Mouse (Mus musculus) neural tube, embryonic 10.5 days (tissue): ENCODE data around the gene Smyd1.
"Not testable (repeated sequence)": the region's sequence is repeated elsewhere in the genome, so short reads cannot be mapped to it uniquely, and the experiment has no call there.

Experiments used
- DNase-seq: peaks from one replicate; pipeline ENCODE4 v3.0.0-alpha.2; 2017; ENCODE audit warnings: low spot score; ENCODE audit errors: extremely low spot score

The Smyd1 gene

GRCm38 (mm10) chr6:71321826-71322283 lies at the start of gene Smyd1:
Gene Smyd1, minus strand, starts transcription at chr6:71322233.
- DNase-seq = no peak

- DNase-seq = no peak
Measured at GRCm38 (mm10) chr6:71371085-71371605, 49.1 kb upstream of the Smyd1 start.

GRCm38 (mm10) chr6:71369416-71369815 lies 47.4 kb upstream of the Smyd1 start:
- no peak for DNase-seq

- no peak for DNase-seq
Measured at GRCm38 (mm10) chr6:71363995-71364394, 42.0 kb upstream of the Smyd1 start.

GRCm38 (mm10) chr6:71361156-71361670 lies 39.2 kb upstream of the Smyd1 start:
- DNase-seq = no peak

GRCm38 (mm10) chr6:71360751-71361150 lies 38.7 kb upstream of the Smyd1 start:
- DNase-seq = no peak

GRCm38 (mm10) chr6:71360221-71360620 lies 38.2 kb upstream of the Smyd1 start:
- no peak for DNase-seq

GRCm38 (mm10) chr6:71357493-71357892 lies 35.5 kb upstream of the Smyd1 start:
- DNase-seq = no peak

GRCm38 (mm10) chr6:71353722-71354121 lies 31.7 kb upstream of the Smyd1 start:
- DNase-seq = no peak

GRCm38 (mm10) chr6:71352866-71353427 lies 30.9 kb upstream of the Smyd1 start:
- DNase-seq = no peak

GRCm38 (mm10) chr6:71352201-71352600 lies 30.2 kb upstream of the Smyd1 start:
- DNase-seq = no peak

- DNase-seq = no peak
Measured at GRCm38 (mm10) chr6:71351201-71351600, 29.2 kb upstream of the Smyd1 start.

GRCm38 (mm10) chr6:71348006-71348405 lies 26.0 kb upstream of the Smyd1 start:
- DNase-seq = no peak

GRCm38 (mm10) chr6:71341179-71341578 lies 19.1 kb upstream of the Smyd1 start:
- DNase-seq = no peak

GRCm38 (mm10) chr6:71339351-71339750 lies 17.3 kb upstream of the Smyd1 start:
- DNase-seq = no peak

GRCm38 (mm10) chr6:71338941-71339340 lies 16.9 kb upstream of the Smyd1 start:
- no peak for DNase-seq

- no peak for DNase-seq
Measured at GRCm38 (mm10) chr6:71337666-71338065, 15.6 kb upstream of the Smyd1 start.

- DNase-seq = no peak
Measured at GRCm38 (mm10) chr6:71333578-71334273, 11.7 kb upstream of the Smyd1 start.

- DNase-seq = no peak
Measured at GRCm38 (mm10) chr6:71333031-71333430, 11.0 kb upstream of the Smyd1 start.

- DNase-seq = no peak
Measured at GRCm38 (mm10) chr6:71332236-71332965, 10.4 kb upstream of the Smyd1 start.

GRCm38 (mm10) chr6:71331491-71331890 lies 9.5 kb upstream of the Smyd1 start:
- not testable (repeated sequence) for DNase-seq

- no peak for DNase-seq
Measured at GRCm38 (mm10) chr6:71330486-71330885, 8.5 kb upstream of the Smyd1 start.
